Mouse (Mus musculus) layer of hippocampus, adult 9-10 months (tissue): ENCODE data around the gene Ric1.
"Not testable (repeated sequence)": the region's sequence is repeated elsewhere in the genome, so short reads cannot be mapped to it uniquely, and the experiment has no call there.

Source experiments
- DNase-seq: peaks from one replicate; pipeline ENCODE4 v3.0.0; 2022; ENCODE audit warnings: low spot score

The Ric1 gene

GRCm38 (mm10) chr19:29528568-29528967 is 6.5 kb downstream of the Ric1 start:
- no peak for DNase-seq

- no peak for DNase-seq
Observed at GRCm38 (mm10) chr19:29534030-29534429, 11.9 kb downstream of the Ric1 start.

- DNase-seq: no peak
Observed at GRCm38 (mm10) chr19:29542256-29542970, 20.3 kb downstream of the Ric1 start.

GRCm38 (mm10) chr19:29544026-29544425 is 21.9 kb downstream of the Ric1 start:
- no peak for DNase-seq

GRCm38 (mm10) chr19:29550618-29551017 is 28.5 kb downstream of the Ric1 start:
- DNase-seq: no peak

- no peak for DNase-seq
Observed at GRCm38 (mm10) chr19:29551128-29551527, 29.0 kb downstream of the Ric1 start.

GRCm38 (mm10) chr19:29551980-29552379 is 29.9 kb downstream of the Ric1 start:
- not testable (repeated sequence) for DNase-seq

GRCm38 (mm10) chr19:29557171-29557845 is 35.2 kb downstream of the Ric1 start:
- not testable (repeated sequence) for DNase-seq

GRCm38 (mm10) chr19:29562166-29562565 is 40.1 kb downstream of the Ric1 start:
- DNase-seq: no peak

- DNase-seq: no peak
Observed at GRCm38 (mm10) chr19:29562603-29563002, 40.5 kb downstream of the Ric1 start.

GRCm38 (mm10) chr19:29563258-29563779 is 41.2 kb downstream of the Ric1 start:
- DNase-seq: peak; percentile 49

- DNase-seq: no peak
Observed at GRCm38 (mm10) chr19:29566512-29566911, 44.4 kb downstream of the Ric1 start.

- DNase-seq: no peak
Observed at GRCm38 (mm10) chr19:29582439-29582838, 60.4 kb downstream of the Ric1 start.

- DNase-seq: no peak
Observed at GRCm38 (mm10) chr19:29583734-29584133, 61.7 kb downstream of the Ric1 start.

GRCm38 (mm10) chr19:29593783-29594182 is 71.7 kb downstream of the Ric1 start:
- not testable (repeated sequence) for DNase-seq

- DNase-seq: no peak
Observed at GRCm38 (mm10) chr19:29596276-29596675, 74.2 kb downstream of the Ric1 start.

- DNase-seq: no peak
Observed at GRCm38 (mm10) chr19:29596985-29597384, 74.9 kb downstream of the Ric1 start.

GRCm38 (mm10) chr19:29598981-29599380 is 76.9 kb downstream of the Ric1 start:
- DNase-seq: no peak

GRCm38 (mm10) chr19:29603548-29604353 is 81.7 kb downstream of the Ric1 start:
- no peak for DNase-seq

- DNase-seq: no peak
Observed at GRCm38 (mm10) chr19:29604653-29605052, 82.6 kb downstream of the Ric1 start.

- DNase-seq: no peak
Observed at GRCm38 (mm10) chr19:29607521-29607920, 85.4 kb downstream of the Ric1 start.

- no peak for DNase-seq
Observed at GRCm38 (mm10) chr19:29608212-29608611, 86.1 kb downstream of the Ric1 start.
